Mouse (Mus musculus) lung, adult 2 months (tissue): ENCODE data around the gene Mrps30.

ENCODE experiments used
- CTCF ChIP-seq: fragments of 200-500 bp; IDR thresholded peaks from 2 replicates; pipeline ENCODE4 v1.5.1; 2011; ENCODE audit warnings: mild to moderate bottlenecking, low read length, control low read depth; ENCODE audit not compliant: insufficient read depth
- POLR2A ChIP-seq: fragments of 200-500 bp; IDR thresholded peaks from 2 replicates; pipeline ENCODE4 v1.6.1; 2011; ENCODE audit warnings: low read depth, mild to moderate bottlenecking, control low read depth, low read length, borderline replicate concordance; ENCODE audit errors: extremely low read depth

DNA sequence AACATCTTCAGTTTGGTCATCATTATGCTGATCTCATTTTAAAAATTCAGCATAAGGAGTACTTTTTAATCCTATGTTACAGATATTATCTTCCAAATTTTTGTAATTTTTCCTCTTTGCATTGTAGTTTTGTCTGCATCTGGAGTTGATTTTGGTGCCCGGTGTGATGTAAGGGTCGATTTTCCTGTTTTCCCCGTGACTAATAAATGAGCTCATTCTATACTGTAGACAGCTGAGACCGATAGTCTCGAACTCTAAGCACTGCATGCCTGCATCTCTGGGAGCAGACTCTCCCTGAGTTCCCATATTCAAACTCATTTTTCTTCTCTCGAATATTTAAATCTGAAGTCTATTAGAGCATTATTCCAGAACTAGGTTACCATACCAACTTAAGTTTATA, 13.3 kb upstream of the Mrps30 start:
- TF ChIP-seq CTCF (no peak), POLR2A (no peak)
